Mouse (Mus musculus): ENCODE data around the gene Mrpl47. TPM values are rescaled to one million over a fixed set of nuclear protein-coding genes. Genes with fewer than 3 reads are reported as not detected.
"Not testable (repeated sequence)": the region's sequence is repeated elsewhere in the genome, so short reads cannot be mapped to it uniquely, and the experiment has no call there.

Gene Mrpl47
- polyA plus RNA-seq, 1 experiment from 2014 or later = 33.7 TPM

DNA sequence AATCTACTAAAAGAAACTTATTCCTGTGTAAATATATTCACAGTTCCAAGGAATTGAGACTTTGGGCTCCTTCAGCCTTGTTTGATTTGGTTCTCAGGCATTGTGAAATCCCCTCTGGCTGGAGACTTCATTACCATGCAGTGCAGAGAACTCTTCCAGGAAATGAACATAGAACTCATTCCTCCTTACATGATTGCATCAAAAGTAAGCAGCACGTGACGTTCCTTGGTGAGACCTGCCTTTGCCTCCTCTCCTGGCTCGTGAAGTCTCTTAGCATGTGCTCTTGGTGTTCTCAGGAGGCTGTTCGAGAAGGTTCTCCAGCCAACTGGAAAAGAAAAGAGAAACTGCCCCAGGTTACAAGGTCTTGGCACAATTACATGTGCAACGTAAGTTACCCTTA, 19.1 kb downstream of the Mrpl47 start:
- Histone ChIP-seq H3K4me3 (ENCODE audit: low read depth, low read length) (no peak overlapping the region), H3K9ac (replicated peaks; ENCODE audit: low read depth, low read length) (no peak overlapping the region), H3K4me1 (ENCODE audit: control insufficient read depth, insufficient read depth, low read length) (no peaks in the 10 kb centered on the region), H3K4me2 (replicated peaks; ENCODE audit: low read depth, low read length) (no peak overlapping the region), H3K27ac (ENCODE audit: low read length) (no peak overlapping the region), H3K27me3 (ENCODE audit: control insufficient read depth, insufficient read depth, low read length) (no peaks in the 10 kb centered on the region), H3K36me3 (ENCODE audit: control insufficient read depth, insufficient read depth, low read length) (peaks cover 83% of the 10 kb centered on the region), H3K9me3 (ENCODE audit: control insufficient read depth, low read depth, low read length) (no peaks in the 10 kb centered on the region)
- no peak for ATAC-seq (ENCODE audit: insufficient number of reproducible peaks, insufficient read depth, low FRiP score, low read depth)
- WGBS = 93% methylated on average over 5 of the region's 5 CpGs

DNA sequence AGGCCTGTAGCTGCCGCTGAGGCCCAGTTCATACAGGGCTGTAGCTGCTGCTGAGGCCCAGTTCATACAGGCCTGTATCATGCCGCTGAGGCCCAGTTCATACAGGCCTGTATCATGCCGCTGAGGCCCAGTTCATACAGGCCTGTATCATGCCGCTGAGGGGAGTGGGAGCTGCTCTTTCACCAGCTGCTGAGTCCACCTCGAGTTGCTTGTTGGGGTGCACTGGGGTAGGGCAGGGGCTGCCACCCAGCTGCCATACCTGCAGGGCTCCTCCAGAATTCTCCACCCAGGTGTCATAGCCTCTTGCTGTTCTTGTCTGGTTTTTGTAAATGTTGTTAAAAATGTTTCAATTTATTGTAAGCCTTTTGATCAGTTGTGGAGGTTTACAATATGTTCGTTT, 20.0 kb downstream of the Mrpl47 start:
- H3K36me3 ChIP-seq (ENCODE audit: control insufficient read depth, insufficient read depth, low read length) = peaks cover 83% of the 10 kb centered on the region
- H3K4me1 ChIP-seq (ENCODE audit: control insufficient read depth, insufficient read depth, low read length); H3K4me2 ChIP-seq (replicated peaks; ENCODE audit: low read depth, low read length); ATAC-seq (ENCODE audit: insufficient number of reproducible peaks, insufficient read depth, low FRiP score, low read depth); H3K27ac ChIP-seq (ENCODE audit: low read length); H3K9ac ChIP-seq (replicated peaks; ENCODE audit: low read depth, low read length); H3K27me3 ChIP-seq (ENCODE audit: control insufficient read depth, insufficient read depth, low read length); H3K9me3 ChIP-seq (ENCODE audit: control insufficient read depth, low read depth, low read length); H3K4me3 ChIP-seq (ENCODE audit: low read depth, low read length): not testable (repeated sequence)
- WGBS = 92% methylated on average over 6 of the region's 6 CpGs

DNA sequence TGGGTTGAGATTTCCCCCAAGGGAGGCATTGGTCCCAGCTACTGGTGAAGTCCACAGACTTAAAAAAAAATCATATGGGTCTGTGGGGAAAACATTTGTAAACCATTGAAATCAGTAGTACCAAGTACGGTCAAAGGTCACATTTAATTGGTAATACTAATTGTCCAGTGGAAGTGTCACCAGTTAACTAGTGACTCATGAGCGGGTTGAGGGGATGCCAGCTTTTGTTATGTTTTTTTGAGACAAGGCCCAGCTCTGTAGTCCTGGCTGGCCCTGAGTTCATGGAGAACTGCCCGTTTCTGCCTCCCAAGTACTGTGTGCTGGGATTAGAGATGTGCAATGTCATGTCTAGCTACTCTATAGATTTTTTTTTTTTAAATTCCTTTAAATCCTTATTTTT, 23.7 kb downstream of the Mrpl47 start:
- no peak for ATAC-seq (ENCODE audit: insufficient number of reproducible peaks, insufficient read depth, low FRiP score, low read depth)
- Histone ChIP-seq H3K36me3 (ENCODE audit: control insufficient read depth, insufficient read depth, low read length) (peaks cover 63% of the 10 kb centered on the region), H3K4me1 (ENCODE audit: control insufficient read depth, insufficient read depth, low read length) (peaks cover 5% of the 10 kb centered on the region; the same call in 1 of the 2 replicates), H3K27me3 (ENCODE audit: control insufficient read depth, insufficient read depth, low read length) (no peaks in the 10 kb centered on the region), H3K4me2 (replicated peaks; ENCODE audit: low read depth, low read length) (no peak overlapping the region), H3K9me3 (ENCODE audit: control insufficient read depth, low read depth, low read length) (no peaks in the 10 kb centered on the region), H3K27ac (ENCODE audit: low read length) (no peak overlapping the region), H3K9ac (replicated peaks; ENCODE audit: low read depth, low read length) (no peak overlapping the region), H3K4me3 (ENCODE audit: low read depth, low read length) (no peak overlapping the region)
- 89% methylated on average over 3 of the region's 3 CpGs for WGBS

DNA sequence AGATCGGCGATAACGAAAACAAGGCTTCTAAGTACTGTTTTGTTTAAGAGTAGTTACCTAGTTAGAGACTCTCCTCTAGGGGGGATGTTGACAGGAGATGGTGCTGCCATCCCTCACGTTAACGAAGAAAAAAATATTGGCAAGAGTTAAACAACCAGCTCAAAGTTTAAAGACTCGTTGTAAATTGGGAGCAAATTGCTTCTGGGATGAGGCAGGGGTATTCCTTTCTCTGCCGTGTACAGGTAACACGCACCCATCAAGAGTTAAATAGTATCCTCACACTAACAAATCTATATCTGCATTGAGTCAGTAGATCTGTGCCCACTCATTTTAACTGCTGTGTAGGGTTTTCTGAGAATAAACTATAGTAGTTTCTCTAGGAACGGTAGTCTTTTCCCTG, 28.0 kb downstream of the Mrpl47 start:
- Histone ChIP-seq H3K4me3 (ENCODE audit: low read depth, low read length) (peak overlapping the region; percentile 97), H3K4me2 (replicated peaks; ENCODE audit: low read depth, low read length) (peak overlapping the region; percentile 62), H3K9me3 (ENCODE audit: control insufficient read depth, low read depth, low read length) (no peaks in the 10 kb centered on the region), H3K9ac (replicated peaks; ENCODE audit: low read depth, low read length) (peak overlapping the region; percentile 94), H3K27ac (ENCODE audit: low read length) (peak overlapping the region; percentile 89; the same call in 1 of the 2 replicates), H3K4me1 (ENCODE audit: control insufficient read depth, insufficient read depth, low read length) (peaks cover 5% of the 10 kb centered on the region; the same call in 1 of the 2 replicates), H3K27me3 (ENCODE audit: control insufficient read depth, insufficient read depth, low read length) (no peaks in the 10 kb centered on the region), H3K36me3 (ENCODE audit: control insufficient read depth, insufficient read depth, low read length) (peaks cover 25% of the 10 kb centered on the region)
- no peak for ATAC-seq (ENCODE audit: insufficient number of reproducible peaks, insufficient read depth, low FRiP score, low read depth)
- WGBS = 6% methylated on average over 9 of the region's 9 CpGs

DNA sequence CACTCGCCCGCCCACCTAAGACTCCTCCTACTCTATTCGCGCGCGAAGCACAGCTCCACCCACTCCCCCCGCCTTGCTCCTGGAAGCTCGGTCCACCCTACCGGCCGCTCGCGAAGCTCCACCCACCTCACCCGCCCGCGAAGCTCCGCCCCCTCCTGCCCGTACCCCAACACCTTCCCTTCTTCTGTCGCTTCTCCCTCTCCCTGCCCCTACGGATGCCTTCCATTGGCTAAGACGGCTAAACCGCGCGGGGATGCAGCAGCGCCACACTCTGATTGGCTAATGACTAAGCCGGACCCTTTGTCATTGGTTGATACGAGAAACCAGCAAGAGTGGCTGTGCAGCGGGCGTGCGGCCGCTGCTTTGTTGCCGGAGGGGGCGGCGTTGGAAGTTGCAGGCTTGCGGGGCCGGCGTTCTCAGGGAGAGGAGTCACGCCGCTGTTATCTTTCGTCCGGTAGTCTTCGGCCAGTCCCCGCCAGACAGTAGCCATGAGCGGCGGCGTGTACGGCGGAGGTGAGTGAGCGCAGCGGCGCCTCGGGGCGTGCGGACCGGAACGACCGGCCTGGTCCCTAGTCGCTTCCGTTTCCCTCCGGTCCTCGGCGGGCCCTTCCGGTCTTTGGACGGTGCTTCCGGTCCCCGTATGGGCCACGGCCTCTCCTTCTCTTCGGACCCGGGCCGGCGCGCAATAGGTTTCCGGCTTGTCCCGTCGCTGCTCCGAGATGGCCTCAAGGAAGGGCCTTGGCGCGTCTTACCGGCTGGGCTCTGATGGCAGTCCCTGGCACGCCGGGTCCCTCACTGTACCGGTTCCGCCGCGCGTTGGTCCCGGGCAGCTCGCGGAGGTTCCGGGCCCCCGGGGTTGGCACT, 28.8 kb downstream of the Mrpl47 start:
- H3K9ac ChIP-seq (replicated peaks; ENCODE audit: low read depth, low read length) = peak overlapping the region; percentile 94
- no peaks in the 10 kb centered on the region for H3K9me3 ChIP-seq (ENCODE audit: control insufficient read depth, low read depth, low read length)
- peaks cover 5% of the 10 kb centered on the region; the same call in 1 of the 2 replicates for H3K4me1 ChIP-seq (ENCODE audit: control insufficient read depth, insufficient read depth, low read length)
- under 1% methylated on average over 90 of the region's 90 CpGs for WGBS
- H3K27me3 ChIP-seq (ENCODE audit: control insufficient read depth, insufficient read depth, low read length) = no peaks in the 10 kb centered on the region
- peak; percentile 100 for ATAC-seq (ENCODE audit: insufficient number of reproducible peaks, insufficient read depth, low FRiP score, low read depth)
- peak overlapping the region; percentile 97 for H3K4me3 ChIP-seq (ENCODE audit: low read depth, low read length)
- peak overlapping the region; percentile 89 for H3K27ac ChIP-seq (ENCODE audit: low read length)
- H3K36me3 ChIP-seq (ENCODE audit: control insufficient read depth, insufficient read depth, low read length) = peaks cover 17% of the 10 kb centered on the region
- peak overlapping the region; percentile 62 for H3K4me2 ChIP-seq (replicated peaks; ENCODE audit: low read depth, low read length)

DNA sequence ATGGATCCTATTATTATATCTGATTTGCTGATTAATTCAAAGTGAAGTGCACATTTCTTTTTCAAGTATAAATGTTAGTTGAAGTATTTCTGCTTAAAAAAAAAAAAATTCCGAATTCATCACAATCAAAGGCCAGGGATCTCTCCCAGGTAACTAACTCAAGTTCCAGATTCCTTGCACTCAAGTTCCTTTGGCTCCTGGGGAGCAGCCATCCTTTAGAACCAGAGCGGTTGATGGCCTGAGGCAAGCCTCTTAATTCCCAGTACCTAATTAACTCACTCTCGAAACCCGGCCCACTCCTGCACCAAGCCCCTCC, 29.4 kb downstream of the Mrpl47 start:
- Histone ChIP-seq H3K4me3 (ENCODE audit: low read depth, low read length) (peak overlapping the region; percentile 97), H3K4me2 (replicated peaks; ENCODE audit: low read depth, low read length) (peak overlapping the region; percentile 36; the same call in 1 of the 2 replicates), H3K9ac (replicated peaks; ENCODE audit: low read depth, low read length) (no peak overlapping the region), H3K9me3 (ENCODE audit: control insufficient read depth, low read depth, low read length) (no peaks in the 10 kb centered on the region), H3K4me1 (ENCODE audit: control insufficient read depth, insufficient read depth, low read length) (peaks cover 5% of the 10 kb centered on the region; the same call in 1 of the 2 replicates), H3K36me3 (ENCODE audit: control insufficient read depth, insufficient read depth, low read length) (peaks cover 11% of the 10 kb centered on the region; the same call in 1 of the 2 replicates), H3K27me3 (ENCODE audit: control insufficient read depth, insufficient read depth, low read length) (no peaks in the 10 kb centered on the region), H3K27ac (ENCODE audit: low read length) (no peak overlapping the region)
- 3% methylated on average over 4 of the region's 4 CpGs for WGBS
- no peak for ATAC-seq (ENCODE audit: insufficient number of reproducible peaks, insufficient read depth, low FRiP score, low read depth)

DNA sequence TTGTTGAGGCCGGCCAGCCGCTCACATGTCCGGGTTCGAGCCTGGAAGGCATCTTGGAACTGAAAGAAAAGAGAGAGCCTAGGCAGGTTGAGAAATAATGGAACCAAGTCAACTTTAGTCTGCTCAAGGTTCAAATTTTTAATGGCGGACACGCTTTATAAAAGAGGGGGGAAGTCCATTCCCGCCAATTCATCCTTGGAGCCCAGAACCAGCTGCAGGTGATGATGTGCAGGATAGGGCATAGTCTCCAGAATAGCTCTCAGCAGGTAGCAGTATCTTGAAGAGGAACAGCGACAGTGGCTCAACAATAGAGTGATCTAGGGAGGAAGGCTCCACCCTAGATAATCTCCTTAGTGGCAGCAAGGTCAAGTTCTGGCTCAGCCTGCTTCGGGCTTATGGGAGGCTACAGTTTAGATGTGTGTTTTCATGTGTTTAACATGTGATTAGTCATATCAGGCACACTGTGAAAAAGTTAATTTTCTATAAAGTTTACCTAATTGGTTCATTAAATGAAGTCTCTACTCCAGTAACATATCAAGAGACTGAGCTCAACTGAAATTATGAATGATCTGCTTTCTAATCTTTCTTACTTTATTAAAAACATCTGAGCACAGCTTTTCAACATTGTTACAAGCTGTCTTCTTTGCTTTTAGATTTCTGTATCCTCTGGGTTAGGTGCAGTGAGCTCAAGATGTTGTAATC, 31.6 kb downstream of the Mrpl47 start, which contains the start of gene Actl6a:
Actl6a (plus strand) TSS at position 652 of the 702 bp plus-strand sequence.
- not testable (repeated sequence) for H3K27me3 ChIP-seq (ENCODE audit: control insufficient read depth, insufficient read depth, low read length); H3K4me1 ChIP-seq (ENCODE audit: control insufficient read depth, insufficient read depth, low read length); H3K4me3 ChIP-seq (ENCODE audit: low read depth, low read length); H3K9ac ChIP-seq (replicated peaks; ENCODE audit: low read depth, low read length); H3K9me3 ChIP-seq (ENCODE audit: control insufficient read depth, low read depth, low read length); H3K4me2 ChIP-seq (replicated peaks; ENCODE audit: low read depth, low read length); H3K36me3 ChIP-seq (ENCODE audit: control insufficient read depth, insufficient read depth, low read length); ATAC-seq (ENCODE audit: insufficient number of reproducible peaks, insufficient read depth, low FRiP score, low read depth); H3K27ac ChIP-seq (ENCODE audit: low read length)
- WGBS = 80% methylated on average over 9 of the region's 9 CpGs

DNA sequence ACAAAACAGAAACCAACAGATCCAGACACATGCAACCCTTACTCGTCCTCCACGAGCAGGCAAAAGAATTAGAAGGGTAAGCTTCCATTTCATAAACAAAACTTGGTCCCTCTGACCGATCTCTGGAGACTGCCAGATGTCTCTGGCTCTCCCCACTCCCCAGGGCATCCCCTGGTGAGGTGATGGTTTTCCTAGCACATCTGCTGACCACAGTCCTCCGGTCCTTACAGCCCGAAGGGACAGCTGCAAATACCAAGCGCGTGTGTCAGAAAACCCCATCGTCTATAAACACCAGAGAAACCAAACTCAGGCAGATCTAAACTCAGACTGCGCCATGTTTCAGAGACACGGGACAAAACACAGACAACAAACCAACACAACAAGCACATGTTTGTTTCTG, 32.8 kb downstream of the Mrpl47 start:
- not testable (repeated sequence) for H3K9ac ChIP-seq (replicated peaks; ENCODE audit: low read depth, low read length); H3K27ac ChIP-seq (ENCODE audit: low read length); H3K27me3 ChIP-seq (ENCODE audit: control insufficient read depth, insufficient read depth, low read length); H3K9me3 ChIP-seq (ENCODE audit: control insufficient read depth, low read depth, low read length); H3K4me2 ChIP-seq (replicated peaks; ENCODE audit: low read depth, low read length); H3K4me1 ChIP-seq (ENCODE audit: control insufficient read depth, insufficient read depth, low read length); H3K36me3 ChIP-seq (ENCODE audit: control insufficient read depth, insufficient read depth, low read length); ATAC-seq (ENCODE audit: insufficient number of reproducible peaks, insufficient read depth, low FRiP score, low read depth); H3K4me3 ChIP-seq (ENCODE audit: low read depth, low read length)
- 87% methylated on average over 10 of the region's 10 CpGs for WGBS
